Comparison of ENCODE assay signal across 12 mouse cellular contexts in genomic region chr12:84299265-84299664, GRCm38 (mm10).
"Had no signal": no experiment of that assay in that cellular context is flagged by ENCODE, and none has a peak within 500 bp of the region (broad histone marks: within the 10 kb centered on the region; RNA-seq: fewer than 3 reads in every experiment).

No protein-coding gene starts in this region.

- H3K9ac ChIP-seq: midbrain, embryonic 15.5 days had no signal

- H3K9me3 ChIP-seq: limb, embryonic 10.5 days; midbrain, embryonic 15.5 days had no signal

- H3K4me3 ChIP-seq: limb, embryonic 10.5 days; midbrain, embryonic 15.5 days had no signal

- H3K27me3 ChIP-seq: midbrain, embryonic 15.5 days had no signal

- H3K4me2 ChIP-seq: midbrain, embryonic 11.5 days; midbrain, embryonic 15.5 days had no signal

- H3K4me1 ChIP-seq: limb, embryonic 10.5 days; midbrain, embryonic 15.5 days had no signal

- H3K27ac ChIP-seq: limb, embryonic 10.5 days; midbrain, embryonic 15.5 days had no signal

- DNase-seq: kidney, adult 9 months; kidney, postnatal 14 days; lung, adult 2 months; lung, postnatal 36 days; spleen, adult 18-20 months; thymus, adult 18-20 months; thymus, postnatal 14 days had no signal

- ATAC-seq: intestine, embryonic 16.5 days; lung, postnatal 0 days; midbrain, embryonic 15.5 days had no signal
